Mouse (Mus musculus): ENCODE results near the gene Tnpo3.

The Tnpo3 gene

GRCm38 (mm10) chr6:29527361-29528164 lies 82.1 kb downstream of the Tnpo3 start:
- DNase-seq (ENCODE audit: low spot score), result peak; percentile 19

DNA sequence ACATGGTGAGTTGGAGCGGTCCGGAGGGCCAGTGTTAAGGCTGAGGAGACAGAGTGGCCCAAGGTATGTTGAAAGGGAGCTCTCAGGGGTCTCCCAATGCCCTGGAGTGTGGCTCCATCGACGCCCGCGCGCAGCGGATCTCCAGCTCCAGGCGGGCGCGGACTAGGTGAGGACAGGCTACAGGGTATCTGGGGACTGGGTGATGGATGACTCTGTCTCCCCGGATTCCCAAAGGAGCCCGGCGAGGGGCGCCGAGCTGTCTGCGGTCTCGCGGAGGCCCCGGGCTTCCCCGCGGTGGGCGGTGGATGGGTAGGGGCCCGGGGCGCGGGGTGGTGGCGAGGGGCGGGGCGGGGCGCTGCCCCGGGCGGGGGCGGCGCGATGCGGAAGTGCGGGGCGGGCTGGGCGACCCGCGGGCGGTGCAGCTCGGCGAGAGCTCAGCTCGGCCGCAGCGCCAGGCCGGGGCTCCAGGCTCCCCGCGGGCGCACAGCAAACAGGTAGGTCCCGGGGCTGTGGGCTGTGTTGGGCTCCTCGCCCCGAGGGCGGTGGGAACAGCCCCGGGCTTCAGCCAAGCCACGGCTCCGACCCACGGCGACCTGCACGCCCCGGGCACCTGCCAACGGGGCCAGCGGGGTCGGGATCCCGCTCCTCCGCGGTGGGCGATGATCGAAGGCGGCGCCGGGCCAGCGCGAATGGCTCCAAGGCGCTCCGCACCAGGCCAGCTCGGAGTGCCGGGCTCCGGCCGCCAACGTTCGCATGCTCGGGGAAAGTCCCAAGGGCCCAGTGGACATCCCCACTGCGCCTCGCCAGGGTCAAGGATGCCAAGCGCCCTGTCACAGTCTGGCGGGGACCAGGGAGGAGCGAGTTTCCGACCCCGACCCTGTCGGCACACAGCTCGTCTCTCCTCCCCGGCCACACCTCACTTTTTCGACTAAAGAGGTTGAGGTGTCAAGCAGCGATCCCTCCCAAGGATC lies 83.1 kb downstream of the Tnpo3 start, which contains the start of gene Irf5:
Gene Irf5 (plus strand): TSS at position 345 of the 971 bp plus-strand sequence.
- peak; percentile 51 for DNase-seq (ENCODE audit: low spot score)

- peak; percentile 23 for DNase-seq (ENCODE audit: low spot score)
Measured at GRCm38 (mm10) chr6:29525256-29525655, 84.4 kb downstream of the Tnpo3 start.

GRCm38 (mm10) chr6:29524034-29524489 lies 85.6 kb downstream of the Tnpo3 start:
- DNase-seq (ENCODE audit: low spot score), result peak; percentile 36

DNA sequence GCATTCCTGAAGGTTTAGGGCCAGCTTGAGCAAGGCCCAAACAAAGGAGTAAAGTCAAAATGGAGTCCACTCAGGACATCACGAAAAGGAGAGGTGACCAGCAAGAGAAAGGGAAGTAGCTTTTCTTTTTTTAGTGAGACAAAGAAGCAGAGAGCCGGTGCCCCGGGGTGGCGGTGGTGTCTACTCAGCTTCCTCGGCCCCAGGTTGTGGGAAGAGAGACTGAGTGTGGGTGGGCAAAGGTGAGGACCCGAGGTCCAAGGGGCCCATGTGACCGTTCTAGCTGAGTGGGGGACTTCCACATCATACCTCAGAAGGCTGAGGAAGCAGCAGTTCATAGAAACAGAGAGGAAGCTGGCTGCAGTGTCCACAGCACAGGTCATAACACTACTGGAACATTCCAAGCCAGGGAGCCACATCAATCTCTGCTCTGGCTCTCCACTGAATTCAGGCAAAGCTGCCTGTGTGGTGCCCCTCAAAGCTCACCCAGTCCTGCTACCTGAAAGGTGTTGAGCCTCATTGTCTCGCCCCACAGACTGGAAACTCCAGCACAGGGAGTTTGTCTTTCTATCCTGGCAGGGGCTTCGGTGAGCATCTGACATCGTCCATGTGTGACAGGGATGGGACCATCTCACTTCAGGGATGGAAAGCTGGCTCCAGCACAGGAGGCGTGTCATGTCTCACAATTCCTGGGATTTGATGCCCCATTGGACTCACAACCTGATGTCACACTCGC lies 86.2 kb downstream of the Tnpo3 start:
- DNase-seq (ENCODE audit: low spot score), result no peak

GRCm38 (mm10) chr6:29522626-29523300 lies 86.9 kb downstream of the Tnpo3 start:
- no peak for DNase-seq (ENCODE audit: low spot score)

GRCm38 (mm10) chr6:29517139-29517538 lies 92.5 kb downstream of the Tnpo3 start:
- peak; percentile 83 for DNase-seq (ENCODE audit: low spot score)

DNA sequence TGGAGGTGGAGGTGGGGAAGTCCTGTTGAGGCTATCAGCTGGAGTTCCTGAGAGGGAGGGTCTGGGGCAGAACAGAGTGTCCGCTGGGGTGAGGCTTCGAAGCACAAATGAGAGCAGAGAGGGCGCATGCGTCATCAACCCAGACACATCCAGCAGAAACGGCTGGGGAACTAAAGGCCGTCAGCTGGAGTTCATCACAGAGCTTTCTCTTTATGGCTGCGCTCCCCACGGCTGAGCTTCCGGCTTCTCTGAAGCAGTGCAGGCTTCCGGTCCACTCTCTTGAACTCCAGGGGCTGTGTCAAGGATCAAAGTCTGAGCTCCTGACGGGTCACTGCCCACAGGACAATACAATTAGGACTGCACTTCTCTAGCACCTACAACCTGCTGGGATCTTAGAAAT lies 96.4 kb downstream of the Tnpo3 start:
- DNase-seq (ENCODE audit: low spot score), result peak; percentile 94

DNA sequence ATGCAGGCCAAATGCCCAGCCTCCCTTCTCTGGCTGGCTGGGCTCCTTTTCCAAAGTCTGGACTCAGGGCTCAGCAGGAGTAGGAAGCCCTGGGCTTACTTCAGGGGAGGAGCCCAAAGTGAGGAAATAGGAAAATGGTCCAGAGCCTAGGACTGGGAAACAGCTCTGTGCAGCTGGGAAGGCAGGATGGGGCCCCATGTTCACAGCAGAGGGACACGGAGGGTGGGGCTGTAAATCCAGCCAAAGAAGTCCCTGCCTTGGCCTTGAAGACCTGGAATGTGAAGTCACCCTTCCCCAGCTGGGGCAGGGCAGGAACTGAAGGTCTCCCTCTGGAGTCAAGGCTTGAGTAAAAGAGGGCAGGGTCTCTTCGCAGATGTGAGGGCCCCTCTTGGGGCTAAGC lies 100.6 kb downstream of the Tnpo3 start:
- DNase-seq (ENCODE audit: low spot score), result no peak

GRCm38 (mm10) chr6:29507447-29508309 lies 102.0 kb downstream of the Tnpo3 start, which contains the start of gene Kcp:
Gene Kcp, minus strand, starts transcription at chr6:29507952.
- DNase-seq (ENCODE audit: low spot score), result peak; percentile 71

DNA sequence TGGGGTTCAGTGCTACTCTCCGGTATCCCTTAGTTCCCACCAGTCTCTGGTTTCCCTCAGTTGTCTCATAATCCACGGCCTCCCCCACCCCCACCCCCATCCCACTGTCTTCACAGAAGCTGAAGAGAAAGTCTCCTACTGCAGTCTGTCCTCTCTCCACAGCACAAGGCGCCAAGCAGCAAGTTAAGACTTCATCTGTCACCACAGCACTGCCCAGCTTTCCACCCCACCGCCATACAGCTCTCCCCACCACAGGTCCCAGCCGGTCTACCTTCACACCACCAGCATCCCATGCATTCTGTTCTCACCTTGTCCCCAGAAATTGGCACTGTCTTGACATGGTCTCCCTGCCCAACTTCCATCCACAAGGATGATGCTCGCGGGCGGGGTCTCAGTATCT lies 102.9 kb downstream of the Tnpo3 start:
- DNase-seq (ENCODE audit: low spot score), result no peak

GRCm38 (mm10) chr6:29505493-29505892 lies 104.2 kb downstream of the Tnpo3 start:
- DNase-seq (ENCODE audit: low spot score), result no peak

GRCm38 (mm10) chr6:29501599-29501998 lies 108.1 kb downstream of the Tnpo3 start:
- DNase-seq (ENCODE audit: low spot score), result no peak

- DNase-seq (ENCODE audit: low spot score), result no peak
Measured at GRCm38 (mm10) chr6:29500810-29501209, 108.9 kb downstream of the Tnpo3 start.

- DNase-seq (ENCODE audit: low spot score), result no peak
Measured at GRCm38 (mm10) chr6:29500177-29500576, 109.5 kb downstream of the Tnpo3 start.

DNA sequence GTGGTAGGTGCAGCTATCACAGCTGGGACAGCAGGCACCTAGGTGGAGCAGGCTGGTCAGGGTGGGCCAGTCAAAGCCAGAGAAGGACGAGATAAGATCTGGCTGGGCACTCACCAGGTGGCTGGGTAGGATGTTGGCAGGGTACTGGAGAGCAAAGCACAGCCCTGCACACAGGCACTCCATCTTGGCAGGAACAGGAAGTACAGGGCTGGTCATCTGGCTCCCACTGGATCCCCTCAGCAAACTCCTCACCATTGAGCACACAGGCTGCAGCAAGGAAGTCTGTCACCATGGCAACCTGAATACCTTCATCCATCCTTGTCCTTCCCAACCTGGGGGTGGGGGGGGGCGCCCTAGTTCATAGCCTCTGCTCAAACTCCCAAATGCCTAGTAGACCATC lies 111.9 kb downstream of the Tnpo3 start:
- no peak for DNase-seq (ENCODE audit: low spot score)

- no peak for DNase-seq (ENCODE audit: low spot score)
Measured at GRCm38 (mm10) chr6:29496270-29496669, 113.4 kb downstream of the Tnpo3 start.

- no peak for DNase-seq (ENCODE audit: low spot score)
Measured at GRCm38 (mm10) chr6:29494101-29494500, 115.6 kb downstream of the Tnpo3 start.
